Mouse (Mus musculus) CH12.LX (cell line): Measurements from ENCODE around the gene Gbp2b.

Experiments used
- CTCF ChIP-seq, 2 experiments: IDR thresholded peaks in 1 of 2; conservative IDR thresholded peaks in 1 of 2; 2 replicates each; pipeline ENCODE4 v1.5.1; 2011 to 2012; ENCODE audit warnings: low read depth in 2 of 2, low read length in 2 of 2, improper control_type of control experiment in 1 of 2, inconsistent platforms in 1 of 2, mild to moderate bottlenecking in 1 of 2, moderate library complexity in 1 of 2
- EP300 ChIP-seq: IDR thresholded peaks from 2 replicates; pipeline ENCODE4 v1.6.1; 2011; ENCODE audit warnings: low read length, improper control_type of control experiment
- POLR2A ChIP-seq: IDR thresholded peaks from 2 replicates; pipeline ENCODE4 v1.6.1; 2011; ENCODE audit warnings: low read depth, mild to moderate bottlenecking, improper control_type of control experiment, low read length

- no peak; the same call in 1 of the 2 replicates for TF ChIP-seq EP300
- no peak for TF ChIP-seq POLR2A
- no peak for TF ChIP-seq CTCF (conservative IDR thresholded peaks at IDR 0.05 in 1 of 2, IDR thresholded peaks at IDR 0.05 in 1 of 2; ENCODE audit: low read depth in 2 of 2, low read length in 2 of 2)
These were observed 33.5 kb upstream of the Gbp2b start for GRCm38 (mm10) chr3:142561045-142561646.
